Mouse (Mus musculus) myocyte (in vitro differentiated cells): ENCODE results near the gene Scamp4. TPM values are rescaled to one million over a fixed set of nuclear protein-coding genes. Genes with fewer than 3 reads are reported as not detected.

Source experiments
- H3K27me3 ChIP-seq: one replicate; pipeline ENCODE4 v1.6.1; 2011; ENCODE audit not compliant: control insufficient read depth, insufficient read depth, insufficient read length
- H3K36me3 ChIP-seq: one replicate; pipeline ENCODE4 v1.6.1; 2011; ENCODE audit not compliant: control insufficient read depth, insufficient read depth
- H3K4me2 ChIP-seq: one replicate; pipeline ENCODE4 v1.6.1; 2011; ENCODE audit warnings: low read depth, control low read depth
- H3K4me3 ChIP-seq: one replicate; pipeline ENCODE4 v1.5.1; 2011; ENCODE audit warnings: mild to moderate bottlenecking, control low read depth, moderate library complexity
- H3K79me2 ChIP-seq: one replicate; pipeline ENCODE4 v1.6.1; 2011; ENCODE audit not compliant: control insufficient read depth, insufficient read depth
- H3ac ChIP-seq: one replicate; pipeline ENCODE4 v1.6.1; 2011; ENCODE audit not compliant: control insufficient read depth, insufficient read length
- CEBPB ChIP-seq: IDR thresholded peaks from 2 replicates; pipeline ENCODE4 v1.6.1; 2011; ENCODE audit warnings: mild to moderate bottlenecking, moderate library complexity; ENCODE audit not compliant: poor library complexity, insufficient read depth, severe bottlenecking
- E2F4 ChIP-seq: IDR thresholded peaks from one replicate; pipeline ENCODE4 v1.6.1; 2011; ENCODE audit warnings: mild to moderate bottlenecking, control low read depth, moderate library complexity; ENCODE audit not compliant: insufficient read depth
- MAX ChIP-seq: IDR thresholded peaks from one replicate; pipeline ENCODE4 v1.6.1; 2011; ENCODE audit warnings: low read depth, mild to moderate bottlenecking, control low read depth
- MYOD1 ChIP-seq, 3 experiments: IDR thresholded peaks; one replicate each; pipeline ENCODE4 v1.6.1; 2011; ENCODE audit warnings: control low read depth in 2 of 3, low read depth in 2 of 3, mild to moderate bottlenecking in 2 of 3, moderate library complexity in 1 of 3; ENCODE audit not compliant: insufficient read length in 2 of 3, control insufficient read depth in 1 of 3
- MYOG ChIP-seq, 3 experiments: IDR thresholded peaks; one replicate each; pipeline ENCODE4 v1.6.1; 2011; ENCODE audit warnings: control low read depth in 2 of 3, low read depth in 2 of 3, mild to moderate bottlenecking in 2 of 3; ENCODE audit not compliant: insufficient read length in 2 of 3, control insufficient read depth in 1 of 3, insufficient read depth in 1 of 3
- POLR2A ChIP-seq: IDR thresholded peaks from one replicate; pipeline ENCODE4 v1.6.1; 2011; ENCODE audit warnings: low read depth, mild to moderate bottlenecking, control low read depth, moderate library complexity; ENCODE audit not compliant: insufficient read length
- POLR2AphosphoS2 ChIP-seq: IDR thresholded peaks from one replicate; pipeline ENCODE4 v1.6.1; 2011; ENCODE audit warnings: low read depth, control low read depth; ENCODE audit not compliant: insufficient read length
- REST ChIP-seq: IDR thresholded peaks from one replicate; pipeline ENCODE4 v1.6.1; 2011; ENCODE audit warnings: mild to moderate bottlenecking, control low read depth, moderate library complexity; ENCODE audit not compliant: insufficient read depth, insufficient read length
- SRF ChIP-seq: IDR thresholded peaks from one replicate; pipeline ENCODE4 v1.6.1; 2011; ENCODE audit warnings: low read depth; ENCODE audit not compliant: control insufficient read depth, insufficient read length
- TCF12 ChIP-seq: IDR thresholded peaks from one replicate; pipeline ENCODE4 v1.6.1; 2011; ENCODE audit warnings: mild to moderate bottlenecking, control low read depth; ENCODE audit not compliant: poor library complexity, insufficient read depth, severe bottlenecking
- TCF3 ChIP-seq: IDR thresholded peaks from one replicate; pipeline ENCODE4 v1.6.1; 2011; ENCODE audit warnings: low read depth, control low read depth; ENCODE audit not compliant: insufficient read length
- USF1 ChIP-seq: IDR thresholded peaks from one replicate; pipeline ENCODE4 v1.6.1; 2011; ENCODE audit warnings: low read depth, mild to moderate bottlenecking, control low read depth, moderate library complexity
- polyA plus RNA-seq: library from polyadenylated mRNA; unstranded; fragments of >200 nt; fragmentation: generic; extraction: Trizol; gene quantifications from one replicate; pipeline ENCODE4 v1.2.1, GENCODE M21; 2012; ENCODE audit warnings: missing spikeins

Scamp4 gene
- polyA plus RNA-seq, 1 experiment, result 141 TPM

DNA sequence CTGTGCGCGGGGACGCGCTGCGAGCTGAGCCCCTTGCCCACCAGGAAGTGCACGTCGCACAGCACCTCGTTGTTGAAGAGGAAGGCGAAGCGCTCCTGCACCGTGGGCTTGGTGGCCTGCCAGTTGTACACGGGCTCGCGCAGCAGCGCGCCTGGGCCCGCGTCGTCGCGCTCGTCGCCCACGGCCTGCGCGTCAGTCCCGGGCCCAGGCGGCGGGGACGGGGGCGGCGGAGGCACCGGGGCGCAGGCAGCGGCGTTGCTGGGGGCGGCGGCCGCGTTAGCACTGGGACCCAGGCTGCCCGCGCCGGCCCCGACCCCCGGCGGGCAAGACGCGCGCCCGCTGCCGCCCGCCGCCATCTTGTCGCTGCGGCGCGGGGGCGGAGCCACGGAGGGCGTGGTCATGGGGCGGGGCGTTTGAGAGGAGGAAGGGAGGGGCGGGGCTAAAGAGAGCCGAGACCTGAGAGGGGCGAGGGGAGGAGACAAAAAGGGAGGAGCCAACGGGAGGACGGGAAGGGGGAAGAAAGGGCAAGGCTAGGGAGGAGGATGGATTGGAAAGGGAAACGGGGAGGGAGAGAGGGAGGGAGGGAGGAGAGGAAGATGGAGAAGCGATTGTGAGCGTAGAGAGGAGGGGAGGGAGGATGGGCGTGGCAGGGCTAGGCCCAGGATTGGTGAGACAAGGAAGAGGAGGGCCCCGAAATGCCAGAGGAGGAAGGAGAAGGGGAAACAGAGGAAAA, 53.6 kb downstream of the Scamp4 start:
- no peak for TF ChIP-seq SRF
- no peak for TF ChIP-seq CEBPB
- no peak for TF ChIP-seq MYOG (IDR thresholded peaks at IDR 0.05; ENCODE audit: control insufficient read depth in 1 of 3, insufficient read depth in 1 of 3, insufficient read length in 2 of 3, low read depth in 2 of 3)
- TF ChIP-seq E2F4, result no peak
- TF ChIP-seq MAX, result no peak
- no peak for TF ChIP-seq USF1
- TF ChIP-seq MYOD1 (IDR thresholded peaks at IDR 0.05; ENCODE audit: control insufficient read depth in 1 of 3, insufficient read length in 2 of 3, low read depth in 2 of 3), result peak in 1 of 3 experiments; percentile 1
- TF ChIP-seq POLR2AphosphoS2, result peak; percentile 73
- no peak for TF ChIP-seq TCF12
- TF ChIP-seq REST, result no peak
- TF ChIP-seq TCF3, result no peak
- TF ChIP-seq POLR2A, result peak; percentile 70
- Histone ChIP-seq H3K4me2 (peak overlapping the region; percentile 94), H3K79me2 (peaks cover 18% of the 10 kb centered on the region), H3K4me3 (peak overlapping the region; percentile 35), H3K36me3 (no peaks in the 10 kb centered on the region), H3ac (peak overlapping the region; percentile 97), H3K27me3 (no peaks in the 10 kb centered on the region)

DNA sequence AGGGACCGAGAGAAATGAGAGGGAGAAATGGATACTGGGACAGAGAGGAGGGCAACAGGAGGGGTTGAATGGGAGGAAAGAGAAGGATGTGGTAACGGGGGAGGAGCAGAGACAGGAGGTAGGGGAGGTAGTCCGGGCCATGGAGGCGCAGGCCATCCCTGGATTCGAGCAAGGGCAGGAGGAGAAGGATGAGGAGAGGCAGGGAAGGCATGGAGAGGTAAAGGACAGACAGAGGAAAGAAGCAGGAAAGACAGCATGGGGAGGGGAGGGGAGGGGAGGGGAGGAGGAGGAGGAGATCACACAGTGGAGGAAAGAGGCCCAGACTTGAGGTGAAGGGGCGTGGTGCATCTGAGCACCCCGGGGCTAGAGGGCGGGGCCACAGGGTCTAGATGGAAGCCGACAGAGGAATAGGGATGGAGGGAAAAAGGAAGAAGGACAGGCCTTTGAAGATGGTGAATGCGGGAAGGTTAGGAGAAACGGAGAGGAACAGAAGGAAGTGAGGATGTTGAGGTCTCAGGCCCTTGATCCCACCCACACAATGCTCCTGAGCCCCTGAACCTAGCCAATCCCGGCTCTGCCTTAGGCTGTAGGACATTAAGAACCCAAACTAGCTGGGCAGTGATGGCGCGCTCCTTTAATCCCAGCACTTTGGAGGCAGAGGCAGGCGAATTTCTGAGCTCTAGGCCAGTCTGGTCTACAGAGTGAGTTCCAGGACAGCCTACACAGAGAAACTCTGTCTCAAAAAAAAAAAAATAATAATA, 54.4 kb downstream of the Scamp4 start, which contains the start of gene Btbd2:
Btbd2 (minus strand) TSS at position 209 of the 761 bp plus-strand sequence.
- Histone ChIP-seq H3K4me3 (peak within 1 kb of the TSS; percentile 35), H3K27me3 (no peaks in the 10 kb centered on the region), H3K4me2 (peak within 1 kb of the TSS; percentile 94), H3K79me2 (peaks cover 13% of the 10 kb centered on the region), H3K36me3 (no peaks in the 10 kb centered on the region), H3ac (peak within 1 kb of the TSS; percentile 97)
- TF ChIP-seq USF1 (no peak), POLR2AphosphoS2 (no peak), POLR2A (no peak), TCF3 (no peak), E2F4 (no peak), REST (no peak), SRF (no peak), MYOG (IDR thresholded peaks at IDR 0.05; ENCODE audit: control insufficient read depth in 1 of 3, insufficient read depth in 1 of 3, insufficient read length in 2 of 3, low read depth in 2 of 3) (no peak), TCF12 (no peak), MAX (no peak), CEBPB (no peak), MYOD1 (IDR thresholded peaks at IDR 0.05; ENCODE audit: control insufficient read depth in 1 of 3, insufficient read length in 2 of 3, low read depth in 2 of 3) (no peak)

DNA sequence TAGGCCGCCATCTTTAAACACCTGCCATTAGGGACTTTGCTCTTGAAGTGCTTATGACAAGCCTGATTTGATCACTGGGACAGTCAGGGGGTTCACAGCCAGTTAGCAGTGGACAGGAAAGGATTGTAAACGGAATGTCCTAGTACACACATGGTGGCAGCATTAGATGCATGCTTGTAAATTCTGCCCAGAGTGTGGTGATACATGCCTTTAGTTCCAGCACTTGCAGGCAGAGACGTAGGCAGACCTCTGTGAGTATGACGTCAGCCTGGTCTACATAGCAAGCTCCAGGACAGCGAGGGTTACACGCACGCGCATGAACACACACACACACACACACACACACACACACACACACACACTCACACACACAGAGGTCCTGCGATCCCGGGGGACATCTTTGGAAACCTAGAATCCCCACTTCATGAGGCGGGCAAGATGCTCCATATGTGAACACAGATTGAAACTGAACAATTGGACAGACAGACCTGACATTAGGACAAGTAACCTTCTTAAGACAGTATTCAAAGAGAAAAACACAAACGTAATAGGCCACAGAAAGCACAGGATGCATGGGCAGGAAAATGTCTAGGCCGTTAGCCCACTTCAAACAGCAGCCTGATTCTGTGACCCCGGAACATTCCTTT, 55.6 kb downstream of the Scamp4 start:
- no peak for TF ChIP-seq MYOG (IDR thresholded peaks at IDR 0.05; ENCODE audit: control insufficient read depth in 1 of 3, insufficient read depth in 1 of 3, insufficient read length in 2 of 3, low read depth in 2 of 3)
- TF ChIP-seq E2F4, result no peak
- no peak for TF ChIP-seq POLR2AphosphoS2
- no peak for TF ChIP-seq USF1
- no peak for TF ChIP-seq POLR2A
- no peak for TF ChIP-seq MYOD1 (IDR thresholded peaks at IDR 0.05; ENCODE audit: control insufficient read depth in 1 of 3, insufficient read length in 2 of 3, low read depth in 2 of 3)
- Histone ChIP-seq H3K27me3 (no peaks in the 10 kb centered on the region), H3K36me3 (no peaks in the 10 kb centered on the region), H3ac (no peak overlapping the region), H3K4me3 (no peak overlapping the region), H3K79me2 (peaks cover 13% of the 10 kb centered on the region), H3K4me2 (no peak overlapping the region)

DNA sequence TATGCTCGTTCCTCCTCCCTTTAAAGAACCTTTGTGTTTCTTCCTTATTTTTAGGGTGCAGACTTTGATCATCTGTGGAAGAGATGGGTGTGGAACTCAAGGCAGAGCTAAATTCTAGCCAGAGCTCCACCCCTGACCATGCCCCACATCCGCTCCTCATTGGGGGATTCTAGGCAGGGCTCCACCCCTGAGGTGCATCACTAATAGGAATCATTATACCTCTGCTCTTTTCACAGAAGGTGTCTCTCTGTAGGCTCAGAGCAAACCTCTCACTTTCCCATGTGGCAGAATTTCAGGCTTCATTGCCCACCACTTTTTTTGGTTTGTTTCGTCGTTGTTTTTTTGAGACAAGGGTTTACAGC, 56.1 kb downstream of the Scamp4 start:
- Histone ChIP-seq H3K79me2 (peaks cover 13% of the 10 kb centered on the region), H3ac (no peak overlapping the region), H3K4me3 (peak overlapping the region; percentile 13), H3K27me3 (no peaks in the 10 kb centered on the region), H3K4me2 (peak overlapping the region; percentile 10), H3K36me3 (no peaks in the 10 kb centered on the region)
- TF ChIP-seq POLR2AphosphoS2 (no peak), MYOD1 (IDR thresholded peaks at IDR 0.05; ENCODE audit: control insufficient read depth in 1 of 3, insufficient read length in 2 of 3, low read depth in 2 of 3) (no peak), USF1 (no peak), MAX (no peak), SRF (no peak), MYOG (IDR thresholded peaks at IDR 0.05; ENCODE audit: control insufficient read depth in 1 of 3, insufficient read depth in 1 of 3, insufficient read length in 2 of 3, low read depth in 2 of 3) (no peak), POLR2A (no peak), REST (no peak), E2F4 (no peak), TCF3 (no peak), CEBPB (no peak), TCF12 (no peak)
